Mouse (Mus musculus) limb, embryonic 11.5 days (tissue): ENCODE results near the gene Krtap24-1. TPM values are rescaled to one million over a fixed set of nuclear protein-coding genes. Genes with fewer than 3 reads are reported as not detected.

Source experiments
- ATAC-seq: fragments of 200-750 bp; cut with Nextera tagmentation; 2 replicates; pipeline ENCODE4 v1.8.0; 2017; ENCODE audit warnings: low read depth; ENCODE audit not compliant: insufficient number of reproducible peaks, low FRiP score, low TSS enrichment
- DNase-seq: peaks from one replicate; pipeline ENCODE4 v3.0.0-alpha.2; 2015; ENCODE audit warnings: low spot score
- H3K27ac ChIP-seq: fragments of 300-500 bp; sonication (generic); replicated peaks from 2 replicates; pipeline ENCODE4 v1.5.1; 2014; ENCODE audit warnings: low read depth, mild to moderate bottlenecking, low read length
- H3K27me3 ChIP-seq: fragments of 300-500 bp; sonication (generic); 2 replicates; pipeline ENCODE4 v1.6.1; 2014; ENCODE audit warnings: mild to moderate bottlenecking, low read length, mixed read lengths; ENCODE audit not compliant: control insufficient read depth, insufficient read depth
- H3K36me3 ChIP-seq: fragments of 300-500 bp; sonication (generic); 2 replicates; pipeline ENCODE4 v1.6.1; 2014; ENCODE audit warnings: mild to moderate bottlenecking, low read length, moderate library complexity, mixed read lengths; ENCODE audit not compliant: control insufficient read depth, insufficient read depth
- H3K4me1 ChIP-seq: fragments of 300-500 bp; sonication (generic); 2 replicates; pipeline ENCODE4 v1.6.1; 2014; ENCODE audit warnings: low read length, mixed read lengths; ENCODE audit not compliant: control insufficient read depth, insufficient read depth
- H3K4me2 ChIP-seq: fragments of 300-500 bp; sonication (generic); 2 replicates; pipeline ENCODE4 v1.6.1; 2014; ENCODE audit warnings: low read depth, mild to moderate bottlenecking, moderate library complexity; ENCODE audit not compliant: severe bottlenecking
- H3K4me3 ChIP-seq: fragments of 300-500 bp; sonication (generic); 2 replicates; pipeline ENCODE4 v1.5.1; 2014; ENCODE audit warnings: low read depth, low read length
- H3K9ac ChIP-seq: fragments of 300-500 bp; sonication (generic); 2 replicates; pipeline ENCODE4 v1.6.1; 2014; ENCODE audit warnings: mild to moderate bottlenecking, low read length
- H3K9me3 ChIP-seq: fragments of 300-500 bp; sonication (generic); 2 replicates; pipeline ENCODE4 v1.6.1; 2016; ENCODE audit warnings: low read length; ENCODE audit not compliant: control insufficient read depth
- WGBS: fragments of 180-500 bp; shearing (Covaris S2); extraction: QIAGEN DNeasy Blood & Tissue Kit; methylation state at CpG from one replicate; pipeline ENCODE4 v1.1.7; 2014; 5-methylcytosine and 5-hydroxymethylcytosine counted together
- polyA plus RNA-seq: library from polyadenylated mRNA; unstranded; fragments of >200 nt; fragmentation: Nextera tagmentation; extraction: Ambion mirVana; gene quantifications from 2 replicates; pipeline ENCODE4 v1.2.1, GENCODE M21; 2014

Krtap24-1 gene
- 0.11 TPM in 1 of 2 replicates, not detected in the other for polyA plus RNA-seq

GRCm38 (mm10) chr16:88611922-88612321 is at the start of gene Krtap24-1:
Krtap24-1 (minus strand) TSS chr16:88612279.
- ATAC-seq (no peak), DNase-seq (no peak)
- no peak within 1 kb of the TSS for H3K9ac ChIP-seq
- no peaks in the 10 kb centered on the region for H3K36me3 ChIP-seq
- H3K9me3 ChIP-seq = no peaks in the 10 kb centered on the region
- no peak within 1 kb of the TSS for H3K27ac ChIP-seq
- H3K4me1 ChIP-seq = no peaks in the 10 kb centered on the region
- 93% methylated on average over 8 of the region's 8 CpGs for WGBS
- no peak within 1 kb of the TSS for H3K4me3 ChIP-seq
- no peak within 1 kb of the TSS for H3K4me2 ChIP-seq
- H3K27me3 ChIP-seq = no peaks in the 10 kb centered on the region

- Histone ChIP-seq H3K9ac (no peak overlapping the region), H3K9me3 (no peaks in the 10 kb centered on the region), H3K4me2 (no peak overlapping the region), H3K27ac (no peak overlapping the region), H3K36me3 (no peaks in the 10 kb centered on the region), H3K4me1 (no peaks in the 10 kb centered on the region), H3K4me3 (no peak overlapping the region), H3K27me3 (no peaks in the 10 kb centered on the region)
- ATAC-seq = no peak
- DNase-seq = no peak
- WGBS = 58% methylated on average over 1 of the region's 1 CpGs
These were observed 45.3 kb upstream of the Krtap24-1 start for GRCm38 (mm10) chr16:88657426-88657825.

GRCm38 (mm10) chr16:88651952-88652351 is 39.9 kb upstream of the Krtap24-1 start:
- no peak overlapping the region for H3K27ac ChIP-seq
- no peaks in the 10 kb centered on the region for H3K27me3 ChIP-seq
- no peak overlapping the region for H3K4me3 ChIP-seq
- no peaks in the 10 kb centered on the region for H3K4me1 ChIP-seq
- WGBS = 70% methylated on average over 2 of the region's 2 CpGs
- no peaks in the 10 kb centered on the region for H3K9me3 ChIP-seq
- H3K36me3 ChIP-seq = no peaks in the 10 kb centered on the region
- no peak overlapping the region for H3K9ac ChIP-seq
- no peak overlapping the region for H3K4me2 ChIP-seq
- ATAC-seq (no peak), DNase-seq (no peak)

GRCm38 (mm10) chr16:88651082-88651481 is 39.0 kb upstream of the Krtap24-1 start:
- H3K36me3 ChIP-seq = no peaks in the 10 kb centered on the region
- no peak overlapping the region for H3K4me2 ChIP-seq
- no peak overlapping the region for H3K4me3 ChIP-seq
- H3K4me1 ChIP-seq = no peaks in the 10 kb centered on the region
- no peak overlapping the region for H3K27ac ChIP-seq
- WGBS = 72% methylated on average over 1 of the region's 1 CpGs
- ATAC-seq (no peak), DNase-seq (no peak)
- H3K27me3 ChIP-seq = no peaks in the 10 kb centered on the region
- no peak overlapping the region for H3K9ac ChIP-seq
- no peaks in the 10 kb centered on the region for H3K9me3 ChIP-seq

GRCm38 (mm10) chr16:88647358-88647846 is 35.3 kb upstream of the Krtap24-1 start, which contains the start of gene Krtap26-1:
Krtap26-1 (minus strand) TSS chr16:88647796.
- Histone ChIP-seq H3K4me2 (no peak within 1 kb of the TSS), H3K4me3 (no peak within 1 kb of the TSS), H3K4me1 (no peaks in the 10 kb centered on the region), H3K27ac (no peak within 1 kb of the TSS), H3K36me3 (no peaks in the 10 kb centered on the region), H3K9me3 (no peaks in the 10 kb centered on the region), H3K9ac (no peak within 1 kb of the TSS), H3K27me3 (no peaks in the 10 kb centered on the region)
- WGBS = 87% methylated on average over 10 of the region's 10 CpGs
- ATAC-seq = no peak
- DNase-seq = no peak

- 81% methylated on average over 8 of the region's 8 CpGs for WGBS
- Histone ChIP-seq H3K4me2 (no peak overlapping the region), H3K9me3 (no peaks in the 10 kb centered on the region), H3K4me3 (no peak overlapping the region), H3K9ac (no peak overlapping the region), H3K4me1 (no peaks in the 10 kb centered on the region), H3K36me3 (no peaks in the 10 kb centered on the region), H3K27ac (no peak overlapping the region), H3K27me3 (no peaks in the 10 kb centered on the region)
- DNase-seq = no peak
- no peak for ATAC-seq
These were observed 34.5 kb upstream of the Krtap24-1 start for GRCm38 (mm10) chr16:88646366-88647111.

GRCm38 (mm10) chr16:88640053-88640452 is 28.0 kb upstream of the Krtap24-1 start:
- no peaks in the 10 kb centered on the region for H3K27me3 ChIP-seq
- no peak overlapping the region for H3K9ac ChIP-seq
- no peak for DNase-seq
- no peak for ATAC-seq
- H3K4me1 ChIP-seq = no peaks in the 10 kb centered on the region
- no peak overlapping the region for H3K27ac ChIP-seq
- WGBS = 86% methylated on average over 3 of the region's 3 CpGs
- H3K4me2 ChIP-seq = no peak overlapping the region
- H3K9me3 ChIP-seq = no peaks in the 10 kb centered on the region
- no peak overlapping the region for H3K4me3 ChIP-seq
- no peaks in the 10 kb centered on the region for H3K36me3 ChIP-seq

- DNase-seq (no peak), ATAC-seq (no peak)
- Histone ChIP-seq H3K36me3 (no peaks in the 10 kb centered on the region), H3K4me2 (no peak overlapping the region), H3K9ac (no peak overlapping the region), H3K4me3 (no peak overlapping the region), H3K27me3 (no peaks in the 10 kb centered on the region), H3K27ac (no peak overlapping the region), H3K4me1 (no peaks in the 10 kb centered on the region), H3K9me3 (no peaks in the 10 kb centered on the region)
- 29% methylated on average over 4 of the region's 4 CpGs for WGBS
These were observed 23.1 kb upstream of the Krtap24-1 start for GRCm38 (mm10) chr16:88635142-88635541.
